Mouse (Mus musculus): Measurements from ENCODE around the gene Agpat2.

- TF ChIP-seq CTCF (IDR thresholded peaks at IDR 0.05; ENCODE audit: insufficient read depth, low read depth, low read length) (no peak), POLR2A (IDR thresholded peaks at IDR 0.05; ENCODE audit: insufficient read depth, low read depth, low read length) (no peak)
Measured at GRCm38 (mm10) chr2:26638572-26638971, 34.4 kb upstream of the Agpat2 start.
